Mouse (Mus musculus): ENCODE measurements around the gene Vgf.

The Vgf gene

GRCm38 (mm10) chr5:137075726-137076125 lies 49.5 kb downstream of the Vgf start:
- ChIA-PET POLR2A (interaction anchor here in 1 of 4 experiments (0.6 to 1.1 kb wide), 3 partner anchors 11 to 28 kb away, joined by 3 to 7 read pairs (median 3); no protein-coding TSS in a partner anchor), CTCF (no interaction called here)

GRCm38 (mm10) chr5:137076191-137076930 lies 50.2 kb downstream of the Vgf start:
- POLR2A ChIA-PET: interaction anchor here in 3 of 4 experiments (0.6 to 1.1 kb wide), 4 partner anchors 11 to 510 kb away, joined by 3 read pairs; partner anchors contain the start of gene Col26a1 (in 1 of the 3)
- CTCF ChIA-PET: interaction anchor here in 2 of 4 experiments (0.5 to 0.7 kb wide), 4 partner anchors 11 to 108 kb away, joined by 3 to 4 read pairs (median 4); no protein-coding TSS in a partner anchor

- ChIA-PET CTCF (interaction anchor here in 3 of 4 experiments (0.5 to 0.6 kb wide), 4 partner anchors 16 to 109 kb away, joined by 3 to 9 read pairs (median 4); no protein-coding TSS in a partner anchor), POLR2A (interaction anchor here in 2 of 4 experiments (0.7 kb wide), 2 partner anchors 125 to 194 kb away, joined by 3 read pairs; partner anchors contain the start of gene Col26a1 (in 1 of the 2))
Measured at GRCm38 (mm10) chr5:137077187-137077586, 51.0 kb downstream of the Vgf start.

- POLR2A ChIA-PET: interaction anchor here in 2 of 4 experiments (0.6 to 1.0 kb wide), 4 partner anchors 10 to 126 kb away, joined by 3 to 5 read pairs (median 3); partner anchors contain the start of gene Ap1s1 (in 1 of the 2)
- CTCF ChIA-PET: interaction anchor here in 1 of 4 experiments (0.6 kb wide), 2 partner anchors 39 to 91 kb away, joined by 3 to 9 read pairs; partner anchors contain the start of gene Plod3
Measured at GRCm38 (mm10) chr5:137078041-137078440, 51.8 kb downstream of the Vgf start.

- ChIA-PET POLR2A (interaction anchor here in 2 of 4 experiments (0.6 to 1.0 kb wide), 4 partner anchors 9 to 126 kb away, joined by 3 to 5 read pairs (median 3); partner anchors contain the start of gene Ap1s1 (in 1 of the 2)), CTCF (no interaction called here)
Measured at GRCm38 (mm10) chr5:137078616-137079015, 52.4 kb downstream of the Vgf start.

DNA sequence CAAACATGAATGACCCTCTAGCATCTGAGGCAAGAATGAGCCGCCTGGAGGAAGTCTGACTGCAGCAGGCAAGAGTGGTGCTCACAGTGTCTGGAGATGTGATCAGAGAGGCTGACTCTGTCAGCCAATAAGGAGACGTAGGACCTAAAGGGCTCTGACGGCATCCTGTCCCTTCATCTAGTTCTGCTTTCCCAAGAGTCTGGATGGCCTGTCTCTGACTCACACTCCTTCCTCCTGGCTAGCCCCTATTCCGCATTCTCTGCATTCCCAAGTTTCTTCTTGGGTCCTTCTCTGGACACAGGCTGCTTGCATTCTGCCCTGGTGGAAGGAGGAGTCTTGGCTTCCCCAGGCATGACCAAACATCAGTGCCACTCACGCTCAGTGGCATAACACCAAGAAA lies 53.7 kb downstream of the Vgf start:
- ChIA-PET POLR2A (interaction anchor here in 3 of 4 experiments (0.6 to 1.2 kb wide), 5 partner anchors 10 to 1948 kb away, joined by 3 to 4 read pairs (median 3); no protein-coding TSS in a partner anchor), CTCF (interaction anchor here in 2 of 4 experiments (0.6 to 0.7 kb wide), 3 partner anchors 20 to 511 kb away, joined by 3 to 5 read pairs (median 3); no protein-coding TSS in a partner anchor)

Measured in embryonic stem cell, embryonic (primary cell).